Mouse (Mus musculus): ENCODE data around the gene Olfr51. TPM values are rescaled to one million over a fixed set of nuclear protein-coding genes. Genes with fewer than 3 reads are reported as not detected.

The Olfr51 gene
- total RNA-seq, 1 experiment from 2014 or later: not detected

Other genes starting within 250 kb of the Olfr51 start
- 5.2 and 9.8 TPM in 2 replicates for gene Zfp354c, start 175.9 kb upstream of the Olfr51 start, total RNA-seq (2021)
- 0.79 and 0.82 TPM in 2 replicates for gene Zfp879, start 162.0 kb upstream of the Olfr51 start, total RNA-seq (2021)
- gene Grm6, start 152.9 kb upstream of the Olfr51 start, total RNA-seq (2021): 0.07 and 1.1 TPM in 2 replicates
- 2.5 and 3.0 TPM in 2 replicates for gene Zfp454, start 115.9 kb upstream of the Olfr51 start, total RNA-seq (2021)
- gene Zfp2, start 87.4 kb upstream of the Olfr51 start, total RNA-seq (2021): 5.0 and 6.0 TPM in 2 replicates
- 2.1 and 2.9 TPM in 2 replicates for gene Zfp354b, start 72.0 kb upstream of the Olfr51 start, total RNA-seq (2021)
- gene 4933414I15Rik, start 59.8 kb upstream of the Olfr51 start, total RNA-seq (2021): not detected in 2 replicates
- gene Prop1, start 49.8 kb upstream of the Olfr51 start, total RNA-seq (2021): not detected in 2 replicates
- gene Olfr1378, start 37.1 kb upstream of the Olfr51 start, total RNA-seq (2021): not detected in 2 replicates
- gene Olfr1377, start 21.6 kb upstream of the Olfr51 start, total RNA-seq (2021): not detected in 2 replicates
- 0.38 and 0.48 TPM in 2 replicates for gene Olfr54, start 10.6 kb downstream of the Olfr51 start, total RNA-seq (2021)
- gene Olfr1375, start 44.5 kb downstream of the Olfr51 start, total RNA-seq (2021): not detected in 2 replicates
- 6.2 and 8.6 TPM in 2 replicates for gene Zfp354a, start 55.7 kb downstream of the Olfr51 start, total RNA-seq (2021)
- not detected in 2 replicates for gene Gm12569, start 216.9 kb downstream of the Olfr51 start, total RNA-seq (2021)

Measured in adrenal gland, postnatal 14 days (tissue).